Mouse (Mus musculus) frontal cortex, adult 2 months (tissue): Measurements from ENCODE around the gene 9430038I01Rik. TPM values are rescaled to one million over a fixed set of nuclear protein-coding genes. Genes with fewer than 3 reads are reported as not detected.
"Not testable (repeated sequence)": the region's sequence is repeated elsewhere in the genome, so short reads cannot be mapped to it uniquely, and the experiment has no call there.

Experiments used
- DNase-seq, 2 experiments: peaks; one replicate each; pipeline ENCODE4 v3.0.0; 2022; ENCODE audit warnings: low spot score in 1 of 2; ENCODE audit errors: extremely low spot score in 1 of 2
- polyA plus RNA-seq: library from polyadenylated mRNA; depleted of rRNA; stranded (reverse); fragments of >200 nt; gene quantifications from 2 replicates; pipeline ENCODE4 v1.2.3, GENCODE M21; 2012; rRNA removed

9430038I01Rik gene
- polyA plus RNA-seq = 4.4 and 5.1 TPM in 2 replicates

DNA sequence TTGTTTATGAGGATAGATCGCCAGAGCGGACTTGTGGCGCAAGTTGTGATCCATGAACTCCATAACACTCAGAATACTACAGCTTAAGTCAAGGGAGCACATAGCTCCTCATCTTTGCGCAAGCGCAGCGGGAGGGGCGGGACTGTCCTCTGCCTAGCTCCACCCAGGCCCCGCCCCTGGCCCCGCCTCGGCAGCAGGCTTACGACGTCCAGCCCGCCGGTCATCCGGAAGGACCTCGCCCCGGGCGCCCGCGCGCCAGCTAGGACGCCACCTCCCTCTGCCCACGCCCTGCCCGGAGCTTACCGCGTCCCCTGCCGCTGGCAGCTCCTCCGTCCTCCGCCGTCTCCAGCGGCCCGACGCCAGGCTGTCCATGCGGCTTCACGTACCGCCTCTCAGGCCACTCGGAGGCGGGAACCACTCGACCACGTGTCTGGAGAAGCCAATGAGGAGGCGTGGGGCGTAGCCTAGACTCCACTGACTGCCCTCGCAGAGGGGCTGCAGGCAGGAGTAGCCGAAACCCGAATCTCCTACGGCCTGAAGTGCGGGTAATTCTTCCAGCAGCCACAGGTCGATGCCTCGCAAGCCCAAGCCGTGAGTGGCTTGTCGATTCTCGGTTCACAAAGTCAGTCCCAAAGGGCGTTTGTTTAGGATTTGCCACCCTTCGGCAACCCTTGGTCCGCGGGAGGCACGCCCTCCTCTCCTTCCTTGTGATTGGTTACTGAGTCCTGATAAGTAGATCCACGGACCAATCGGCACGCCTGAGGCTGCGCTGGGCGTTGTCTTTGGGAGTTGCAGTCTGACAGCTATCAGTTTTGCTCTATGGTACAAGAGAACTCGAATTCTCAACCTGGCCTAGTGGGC, at the start of gene 9430038I01Rik:
TSS of gene 9430038I01Rik (minus strand) at position 426 of the 861 bp plus-strand sequence.
- peak; percentile 93 to 95 for DNase-seq

- DNase-seq = no peak
Measured at GRCm38 (mm10) chr7:137445321-137445720, 34.8 kb upstream of the 9430038I01Rik start.

DNA sequence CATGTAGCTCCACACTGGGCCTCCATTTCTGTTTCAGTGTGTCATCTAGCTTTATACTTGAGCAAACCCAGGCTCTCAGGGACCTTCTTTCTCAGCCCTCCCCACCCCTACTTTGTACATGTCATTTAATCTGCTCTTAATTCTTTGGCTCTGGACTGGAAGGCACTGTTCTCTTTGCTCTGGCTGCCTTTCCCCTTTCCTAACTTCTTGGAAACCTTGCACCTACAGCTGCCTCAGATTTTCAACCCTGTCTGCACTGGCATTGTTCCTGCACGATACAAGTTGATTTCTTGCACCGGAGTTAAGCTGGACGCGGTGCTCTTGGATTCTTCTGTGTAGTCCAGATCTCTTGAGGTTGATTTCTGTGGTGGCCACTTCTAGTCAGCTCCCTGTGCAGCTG, 32.4 kb upstream of the 9430038I01Rik start:
- no peak for DNase-seq

DNA sequence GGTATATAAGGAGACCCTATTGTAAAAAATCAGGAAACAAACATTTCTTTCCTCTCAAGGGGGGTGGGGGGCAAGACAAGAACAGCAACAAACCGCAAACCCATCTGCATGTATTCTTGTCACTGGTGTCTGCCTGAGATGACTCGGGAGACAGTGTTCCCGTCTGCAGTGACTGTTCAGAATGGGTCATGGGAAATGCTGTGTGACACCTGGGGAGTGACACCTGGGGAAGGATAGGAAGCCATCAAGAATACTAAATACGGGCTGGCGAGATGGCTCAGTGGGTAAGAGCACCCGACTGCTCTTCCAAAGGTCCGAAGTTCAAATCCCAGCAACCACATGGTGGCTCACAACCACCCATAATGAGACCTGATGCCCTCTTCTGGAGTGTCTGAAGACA, 28.4 kb upstream of the 9430038I01Rik start:
- DNase-seq = not testable (repeated sequence)

- DNase-seq = peak; percentile 12 to 48
Measured at GRCm38 (mm10) chr7:137438179-137438550, 27.6 kb upstream of the 9430038I01Rik start.

DNA sequence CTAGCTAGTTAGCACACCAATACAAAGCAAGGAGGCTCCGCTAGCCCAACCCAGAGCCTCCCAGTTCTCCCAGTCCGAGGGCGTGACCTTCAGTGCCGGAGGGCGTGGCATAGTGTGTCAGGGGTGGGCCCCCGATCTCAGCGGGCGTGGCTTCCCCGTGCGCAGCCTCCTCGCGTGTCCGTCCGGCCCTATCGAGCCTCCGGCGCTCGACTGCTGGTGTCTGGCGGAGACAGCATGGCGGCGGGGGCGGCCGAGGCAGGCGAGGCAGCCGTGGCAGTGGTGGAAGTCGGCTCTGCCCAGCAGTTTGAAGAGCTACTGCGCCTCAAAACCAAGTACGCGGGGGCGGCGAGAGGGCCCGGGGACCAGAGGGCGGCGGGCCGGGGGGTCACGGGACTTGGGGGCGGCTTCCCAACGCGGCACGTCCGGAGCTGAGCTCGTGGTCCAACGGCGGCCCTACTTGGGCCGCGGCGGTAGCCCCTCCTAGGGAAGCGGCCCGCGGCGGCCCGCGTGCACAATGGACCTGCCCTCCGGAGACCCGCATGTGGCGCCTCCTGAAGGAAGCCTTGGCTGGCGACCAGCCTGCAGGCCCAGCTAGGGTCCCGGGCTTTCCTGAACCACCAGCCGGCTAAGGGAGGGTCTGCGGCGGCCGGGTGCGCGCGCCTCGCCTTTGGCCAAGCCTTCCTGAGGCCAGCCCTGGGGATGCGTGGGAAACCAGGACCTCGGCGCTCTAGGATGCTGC, 27.0 kb upstream of the 9430038I01Rik start, which contains the start of gene Glrx3:
TSS of gene Glrx3 (plus strand) at position 175 of the 739 bp plus-strand sequence.
- peak; percentile 90 to 96 for DNase-seq

GRCm38 (mm10) chr7:137436901-137437300, 26.3 kb upstream of the 9430038I01Rik start:
- no peak for DNase-seq

DNA sequence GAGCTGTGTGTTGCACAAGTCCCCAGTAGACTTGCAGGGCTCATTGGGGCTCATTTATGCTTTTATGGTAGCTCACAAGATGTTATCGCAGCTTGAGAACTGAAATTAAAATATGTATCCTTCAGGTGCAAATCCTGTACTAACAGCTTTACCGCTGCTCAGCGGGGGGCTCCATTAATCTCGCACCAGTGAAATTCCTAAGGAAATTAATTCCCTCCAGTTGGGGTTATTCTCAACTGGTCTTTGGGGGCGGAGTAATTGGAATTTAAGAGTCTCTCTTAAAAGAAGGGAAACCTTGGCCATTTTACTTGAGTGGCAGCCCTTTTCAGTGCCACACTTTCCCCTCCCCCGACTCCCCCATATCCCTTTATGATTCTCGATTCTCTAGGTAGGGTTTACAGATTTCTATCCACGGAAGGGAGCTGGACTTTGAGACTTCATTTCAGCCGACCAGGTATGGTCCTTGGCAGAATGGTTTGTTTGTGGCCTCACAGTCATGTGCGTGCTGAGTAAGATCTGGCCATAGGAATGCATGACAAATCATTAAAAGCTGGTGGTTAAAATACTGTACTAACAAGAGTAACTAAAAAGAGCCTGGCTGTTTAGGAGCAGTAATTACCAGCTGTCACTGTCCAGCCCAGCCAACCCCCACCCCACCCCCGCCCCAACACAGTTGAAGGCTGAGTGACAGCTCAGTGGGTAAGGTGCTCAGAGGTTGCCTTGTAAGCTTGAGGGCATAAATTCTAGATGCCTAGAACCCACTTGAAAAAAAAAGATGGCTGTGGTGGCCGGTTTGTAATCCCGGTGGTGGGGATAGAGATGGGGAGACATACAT, 21.4 kb upstream of the 9430038I01Rik start:
- DNase-seq = no peak

DNA sequence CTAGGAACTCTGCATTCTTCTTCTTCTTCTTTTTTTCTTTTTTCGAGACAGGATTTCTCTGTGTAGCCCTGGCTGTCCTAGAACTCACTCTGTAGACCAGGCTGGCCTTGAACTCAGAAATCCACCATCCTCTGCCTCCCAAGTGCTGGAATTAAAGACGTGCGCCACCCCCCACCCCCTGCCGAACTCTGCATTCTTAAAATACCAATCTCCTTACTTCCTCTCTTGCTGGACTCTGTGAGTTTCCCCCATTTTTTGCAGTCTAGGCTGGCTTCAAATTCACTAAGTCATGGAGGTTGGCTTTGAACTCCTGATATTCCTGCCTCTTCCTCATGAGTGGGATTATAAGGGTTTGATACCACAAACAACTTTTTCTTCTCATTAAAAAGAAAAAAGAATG, 16.1 kb upstream of the 9430038I01Rik start:
- DNase-seq = no peak

- no peak for DNase-seq
Measured at GRCm38 (mm10) chr7:137421236-137421635, 10.7 kb upstream of the 9430038I01Rik start.

GRCm38 (mm10) chr7:137420550-137420949, 10.0 kb upstream of the 9430038I01Rik start:
- no peak for DNase-seq

DNA sequence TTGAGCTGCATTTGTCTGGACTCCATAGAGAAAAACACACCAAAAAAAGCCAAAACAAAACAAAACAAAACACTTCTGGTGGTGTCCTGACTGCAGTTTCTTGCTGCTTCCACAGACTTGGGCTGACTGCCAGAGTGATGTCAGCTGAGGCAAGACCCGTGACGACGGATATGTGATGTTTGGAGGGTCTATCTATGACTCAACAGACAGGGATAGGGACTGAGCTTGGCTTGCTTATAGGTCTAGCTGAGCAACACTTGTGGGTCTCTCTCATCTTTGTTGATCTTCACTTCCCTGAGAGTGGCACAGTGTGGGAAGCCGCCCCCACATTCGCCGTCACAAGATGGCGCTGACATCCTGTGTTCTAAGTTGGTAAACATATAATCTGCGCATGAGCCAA, 4.1 kb upstream of the 9430038I01Rik start:
- no peak for DNase-seq

GRCm38 (mm10) chr7:137407428-137408058, 3.0 kb downstream of the 9430038I01Rik start:
- DNase-seq = no peak

DNA sequence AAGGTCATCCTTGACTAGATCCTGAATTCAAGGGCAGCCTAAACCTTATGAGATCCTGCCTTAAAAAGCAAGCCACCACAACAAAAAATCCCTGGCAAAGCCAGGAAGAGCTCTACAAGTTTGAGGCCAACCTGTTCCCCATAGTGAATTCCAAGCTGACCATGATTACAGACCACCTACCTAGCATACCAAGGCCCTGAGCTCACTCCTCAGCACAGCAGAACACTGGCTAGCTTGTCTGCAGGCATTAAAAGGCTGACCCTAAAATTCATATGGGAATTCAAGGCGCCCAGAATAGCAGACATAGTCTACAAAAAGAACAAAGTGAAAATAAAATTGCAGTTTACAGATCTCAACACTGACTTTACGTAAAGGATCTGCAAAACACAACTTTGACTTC, 6.4 kb downstream of the 9430038I01Rik start:
- DNase-seq = no peak

DNA sequence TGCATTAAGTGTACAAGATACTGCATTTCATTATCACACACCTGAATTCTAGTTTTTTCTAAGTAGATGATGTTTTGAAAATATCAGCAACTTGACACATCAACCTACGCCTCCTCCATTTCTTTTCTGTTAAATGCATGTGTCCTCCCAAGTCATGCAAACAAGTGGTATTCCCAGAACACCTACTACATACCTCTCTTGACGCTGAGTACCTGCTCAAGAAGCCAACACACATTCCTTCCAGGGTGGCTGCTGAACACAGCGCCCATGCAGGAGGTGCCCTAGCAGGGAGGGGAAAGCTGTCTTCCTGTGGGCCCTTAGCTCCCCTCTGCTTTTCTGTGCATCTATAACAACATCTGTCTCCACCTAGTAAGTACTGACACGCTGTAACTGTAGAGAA, 11.6 kb downstream of the 9430038I01Rik start:
- no peak for DNase-seq

- DNase-seq = no peak
Measured at GRCm38 (mm10) chr7:137397361-137397910, 13.1 kb downstream of the 9430038I01Rik start.

DNA sequence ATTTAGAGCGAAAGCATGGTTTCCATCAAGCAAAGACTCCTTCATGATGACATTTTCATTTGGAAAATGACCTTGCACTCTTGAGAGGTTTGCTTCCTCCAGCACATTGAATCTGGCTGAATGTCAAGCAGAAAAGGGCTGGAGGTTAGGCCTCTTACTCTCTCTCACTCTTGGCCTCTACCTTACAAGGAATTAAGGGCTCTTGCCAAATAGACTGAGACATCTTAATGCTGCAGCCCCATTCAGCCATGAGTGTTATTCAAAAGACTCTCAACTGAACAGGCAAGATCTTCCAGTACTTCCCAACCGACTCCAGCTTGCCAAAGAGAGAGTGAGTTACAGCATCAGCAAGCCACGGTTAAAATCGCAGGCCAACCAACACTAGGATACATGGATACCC, 15.1 kb downstream of the 9430038I01Rik start:
- no peak for DNase-seq

DNA sequence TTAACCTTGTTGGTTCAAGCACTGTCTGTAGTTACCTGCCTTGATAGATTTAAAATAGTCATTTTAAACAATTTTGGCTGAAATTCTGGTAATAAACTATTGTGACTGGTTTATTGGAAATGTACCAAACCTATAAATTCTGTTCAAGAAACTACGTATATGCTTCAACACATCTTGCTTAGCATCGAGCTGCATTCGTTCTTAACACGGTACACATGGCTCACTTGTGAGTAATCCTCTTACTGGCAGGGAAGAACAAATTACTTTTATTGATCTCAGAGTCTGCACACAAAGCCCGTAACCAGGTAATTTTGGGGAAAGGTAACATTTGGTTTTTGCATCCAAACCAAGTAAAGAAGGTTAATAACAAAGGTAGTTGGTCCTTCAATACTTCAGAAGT, 22.7 kb downstream of the 9430038I01Rik start:
- DNase-seq = no peak

GRCm38 (mm10) chr7:137374996-137375395, 35.6 kb downstream of the 9430038I01Rik start:
- no peak for DNase-seq

DNA sequence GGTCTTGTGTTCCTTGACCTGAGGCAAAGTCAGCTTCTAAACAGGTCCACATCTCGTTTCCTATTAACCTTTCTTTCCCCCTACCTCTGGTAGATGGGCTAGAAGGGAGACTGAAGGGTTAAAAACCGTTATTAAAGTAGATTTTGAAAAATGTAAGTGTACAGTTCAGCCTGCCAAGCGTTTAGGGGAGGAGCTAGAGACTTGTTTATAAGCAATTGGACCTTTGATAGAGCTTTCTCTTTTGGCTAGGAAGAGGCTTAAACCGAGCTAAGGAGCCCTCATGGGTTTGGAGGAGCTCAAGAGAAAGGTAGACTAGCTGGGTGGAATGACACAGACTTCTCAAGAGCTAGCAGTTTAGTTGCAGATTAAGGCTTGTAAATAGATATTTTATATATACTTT, 38.8 kb downstream of the 9430038I01Rik start:
- DNase-seq = no peak
